Mouse (Mus musculus) heart, embryonic 13.5 days (tissue): ENCODE data around the gene Nap1l4. TPM values are rescaled to one million over a fixed set of nuclear protein-coding genes. Genes with fewer than 3 reads are reported as not detected.
A peak's percentile ranks its signal among the peaks of the same experiment; 100 is the strongest.

Experiments used
- ATAC-seq: fragments of 200-750 bp; cut with Nextera tagmentation; 2 replicates; pipeline ENCODE4 v1.8.0; 2017; ENCODE audit warnings: moderate TSS enrichment; ENCODE audit not compliant: insufficient number of reproducible peaks, low FRiP score, low TSS enrichment; ENCODE audit errors: extremely low read depth
- H3K27ac ChIP-seq: fragments of 300-500 bp; sonication (generic); replicated peaks from 2 replicates; pipeline ENCODE4 v1.5.1; 2015; ENCODE audit warnings: moderate library complexity, mild to moderate bottlenecking, inconsistent platforms
- H3K27me3 ChIP-seq: fragments of 300-500 bp; sonication (generic); replicated peaks from 2 replicates; pipeline ENCODE4 v1.6.1; 2015; ENCODE audit warnings: mild to moderate bottlenecking, inconsistent platforms
- H3K36me3 ChIP-seq: fragments of 300-500 bp; sonication (generic); 2 replicates; pipeline ENCODE4 v1.6.1; 2015; ENCODE audit warnings: mild to moderate bottlenecking, inconsistent platforms
- H3K4me1 ChIP-seq: fragments of 300-500 bp; sonication (generic); 2 replicates; pipeline ENCODE4 v1.6.1; 2015; ENCODE audit warnings: inconsistent platforms
- H3K4me2 ChIP-seq: fragments of 300-500 bp; sonication (generic); 2 replicates; pipeline ENCODE4 v1.6.1; 2015; ENCODE audit warnings: inconsistent platforms, mild to moderate bottlenecking, moderate library complexity
- H3K4me3 ChIP-seq: fragments of 300-500 bp; sonication (generic); 2 replicates; pipeline ENCODE4 v1.5.1; 2015; ENCODE audit warnings: moderate library complexity, mild to moderate bottlenecking, inconsistent platforms
- H3K9ac ChIP-seq: fragments of 300-500 bp; sonication (generic); 2 replicates; pipeline ENCODE4 v1.6.1; 2015; ENCODE audit warnings: inconsistent platforms, mild to moderate bottlenecking, moderate library complexity
- H3K9me3 ChIP-seq: fragments of 300-500 bp; sonication (generic); 2 replicates; pipeline ENCODE4 v1.6.1; 2016; ENCODE audit warnings: inconsistent platforms
- WGBS: fragments of 180-500 bp; shearing (Covaris S2); methylation state at CpG from one replicate; pipeline ENCODE4 v1.1.7; 2015; ENCODE audit warnings: mixed read lengths; 5-methylcytosine and 5-hydroxymethylcytosine counted together
- microRNA-seq: library from miRNA; unstranded; fragments of <30 nt; microRNA quantifications from one replicate; pipeline ENCODE4, GENCODE M21; 2016
- polyA plus RNA-seq: library from polyadenylated mRNA; unstranded; fragments of >200 nt; fragmentation: Nextera tagmentation; extraction: Ambion mirVana; gene quantifications from 2 replicates; pipeline ENCODE4 v1.2.1, GENCODE M21; 2015

Nap1l4 gene
- polyA plus RNA-seq, 1 experiment from 2014 or later, result 217 TPM

DNA sequence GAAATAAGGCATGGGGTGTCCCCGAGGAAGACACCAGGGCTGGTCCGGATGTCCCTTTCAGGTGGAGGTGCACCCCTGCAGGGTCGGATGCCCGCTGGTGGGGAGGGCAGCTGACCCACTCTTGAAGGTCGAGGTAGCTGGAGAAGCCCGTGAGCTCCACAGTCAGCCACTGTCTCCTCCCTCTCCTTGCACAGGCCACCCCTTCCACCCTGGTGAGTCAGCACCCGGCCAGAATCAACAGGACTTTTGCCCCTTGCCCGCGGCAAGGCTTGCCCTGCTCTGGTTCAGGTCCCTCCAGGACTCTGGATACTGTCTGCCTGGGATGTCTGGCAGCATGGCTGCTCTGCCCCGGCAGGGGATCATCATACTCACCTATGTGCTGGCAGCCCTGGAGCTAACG is 73.0 kb downstream of the Nap1l4 start:
- ATAC-seq, result no peak
- Histone ChIP-seq H3K36me3 (no peaks in the 10 kb centered on the region), H3K4me3 (no peak overlapping the region), H3K9ac (no peak overlapping the region), H3K27me3 (peaks cover 36% of the 10 kb centered on the region), H3K4me2 (no peak overlapping the region), H3K4me1 (0 out of 2 replicates have a peak, but pooled peaks cover 2% of the 10 kb centered on the region), H3K27ac (no peak overlapping the region), H3K9me3 (no peaks in the 10 kb centered on the region)
- WGBS, result 61% methylated on average over 11 of the region's 11 CpGs

DNA sequence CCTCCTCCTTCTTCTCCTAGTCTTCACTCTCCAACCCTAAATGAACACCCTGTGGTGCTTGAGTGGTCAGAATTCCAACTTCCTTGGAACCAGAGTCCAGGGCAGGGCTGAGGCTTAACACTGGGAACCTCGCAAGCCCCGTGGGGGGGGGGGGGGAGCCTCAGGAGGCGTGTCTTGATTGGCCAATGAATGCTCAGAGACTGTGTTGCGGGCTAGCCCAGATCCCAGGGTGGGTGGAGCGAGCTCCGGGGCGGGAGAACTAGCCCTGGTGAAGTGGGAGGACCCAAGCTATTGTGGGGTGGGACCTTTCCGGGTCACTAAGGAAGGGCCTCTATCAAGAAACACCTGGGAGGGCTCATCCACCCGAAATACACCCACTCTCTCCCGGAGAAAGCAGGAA is 74.1 kb downstream of the Nap1l4 start:
- Histone ChIP-seq H3K9ac (no peak overlapping the region), H3K27me3 (peaks cover 28% of the 10 kb centered on the region), H3K36me3 (no peaks in the 10 kb centered on the region), H3K27ac (no peak overlapping the region), H3K9me3 (no peaks in the 10 kb centered on the region), H3K4me3 (no peak overlapping the region), H3K4me1 (peaks cover 3% of the 10 kb centered on the region), H3K4me2 (no peak overlapping the region)
- ATAC-seq, result no peak
- 30% methylated on average over 10 of the region's 10 CpGs for whole genome bisulfite sequencing

GRCm38 (mm10) chr7:143473347-143474101 is 75.4 kb downstream of the Nap1l4 start, which contains the start of gene Slc22a18:
Slc22a18 (plus strand) TSS chr7:143473736.
- Histone ChIP-seq H3K27me3 (peaks cover 16% of the 10 kb centered on the region), H3K27ac (no peak within 1 kb of the TSS), H3K4me2 (peak within 1 kb of the TSS; percentile 19; the same call in 1 of the 2 replicates), H3K4me1 (peaks cover 8% of the 10 kb centered on the region), H3K4me3 (no peak within 1 kb of the TSS), H3K9me3 (no peaks in the 10 kb centered on the region), H3K9ac (no peak within 1 kb of the TSS), H3K36me3 (no peaks in the 10 kb centered on the region)
- ATAC-seq, result no peak
- 46% methylated on average over 4 of the region's 4 CpGs for WGBS

DNA sequence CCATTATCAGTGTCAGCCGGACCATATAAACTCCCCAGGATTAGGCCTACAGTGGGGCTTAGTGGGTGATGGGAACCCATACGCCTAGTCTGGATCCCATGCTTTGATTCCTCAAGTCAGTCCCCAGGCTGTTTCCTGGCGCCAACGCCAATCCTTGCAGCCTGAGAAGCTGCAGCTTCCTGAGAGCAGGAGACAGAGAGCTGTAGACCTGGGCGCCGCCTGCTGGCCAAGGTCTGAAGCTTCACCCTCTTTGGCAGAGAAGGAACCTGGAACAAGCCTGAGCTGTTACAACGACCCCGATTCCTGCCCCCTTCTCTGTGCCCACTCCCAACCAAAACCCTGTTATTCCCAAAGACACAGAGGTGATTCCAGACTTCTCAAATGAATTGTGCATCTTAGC is 79.0 kb downstream of the Nap1l4 start:
- H3K4me3 ChIP-seq, result no peak overlapping the region
- H3K4me2 ChIP-seq, result no peak overlapping the region
- 13% methylated on average over 8 of the region's 8 CpGs for WGBS
- peaks cover 24% of the 10 kb centered on the region for H3K4me1 ChIP-seq
- H3K9ac ChIP-seq, result 0 out of 2 replicates have a peak overlapping the region, but pooled peaks have one; percentile 1
- H3K36me3 ChIP-seq, result no peaks in the 10 kb centered on the region
- H3K27ac ChIP-seq, result no peak overlapping the region
- peaks cover 17% of the 10 kb centered on the region; the same call in 1 of the 2 replicates for H3K27me3 ChIP-seq
- ATAC-seq, result no peak
- H3K9me3 ChIP-seq, result no peaks in the 10 kb centered on the region

DNA sequence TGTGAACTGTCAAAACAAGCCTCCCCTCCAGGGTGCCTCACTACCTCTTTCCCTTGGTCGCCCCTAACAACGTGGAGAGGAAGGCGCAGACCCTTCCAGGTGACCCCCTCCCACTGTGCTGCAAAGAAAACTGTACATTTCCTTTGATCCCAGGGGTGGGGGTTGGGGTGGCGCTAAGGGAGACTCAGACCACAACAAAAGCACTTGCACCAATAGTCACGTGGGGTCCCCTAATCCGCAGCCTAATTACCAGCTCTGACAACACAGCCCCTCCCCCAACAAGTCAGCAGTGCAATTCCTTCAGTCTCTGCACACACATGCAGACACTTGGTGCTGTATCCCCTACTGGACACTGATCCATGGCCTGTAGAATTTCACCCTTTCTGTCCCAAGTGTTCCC is 81.2 kb downstream of the Nap1l4 start:
- ATAC-seq, result no peak
- 17% methylated on average over 6 of the region's 6 CpGs for WGBS
- Histone ChIP-seq H3K4me2 (no peak overlapping the region), H3K9me3 (no peaks in the 10 kb centered on the region), H3K27ac (no peak overlapping the region), H3K9ac (no peak overlapping the region; the same call in 1 of the 2 replicates), H3K36me3 (no peaks in the 10 kb centered on the region), H3K27me3 (0 out of 2 replicates have a peak, but pooled peaks cover 13% of the 10 kb centered on the region), H3K4me3 (no peak overlapping the region), H3K4me1 (peaks cover 40% of the 10 kb centered on the region)

DNA sequence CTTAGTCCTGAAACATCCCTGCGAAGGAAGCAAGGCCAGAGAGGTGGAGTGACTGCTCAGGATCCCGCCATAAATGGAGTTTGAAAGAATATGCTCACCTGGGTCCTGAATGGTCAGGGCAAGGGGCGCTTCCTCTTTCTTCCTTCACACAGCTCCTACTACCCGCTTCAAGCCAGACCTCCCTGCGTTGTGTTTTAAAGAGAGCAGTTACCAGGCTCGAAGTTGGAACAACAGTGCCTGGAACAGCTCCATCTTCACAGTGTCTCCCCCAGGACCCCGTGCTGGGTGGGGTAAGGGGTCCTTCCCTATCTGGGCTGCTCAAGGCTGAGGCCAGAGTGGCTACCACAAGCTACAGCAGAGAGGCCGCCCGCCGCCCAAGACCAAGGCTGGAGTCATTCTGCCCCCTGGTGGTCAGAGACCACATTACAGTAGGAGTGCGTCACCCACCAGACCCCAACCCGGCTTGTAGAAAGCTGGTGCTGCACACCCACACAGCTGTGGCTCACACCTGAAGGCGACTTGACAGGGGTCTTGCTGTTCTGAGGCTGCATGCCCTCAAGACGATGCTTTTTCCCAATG is 82.7 kb downstream of the Nap1l4 start:
- H3K4me2 ChIP-seq, result no peak overlapping the region
- peaks cover 48% of the 10 kb centered on the region for H3K4me1 ChIP-seq
- H3K9me3 ChIP-seq, result 0 out of 2 replicates have a peak, but pooled peaks cover under 1% of the 10 kb centered on the region
- H3K36me3 ChIP-seq, result no peaks in the 10 kb centered on the region
- WGBS, result 28% methylated on average over 14 of the region's 14 CpGs
- no peak overlapping the region for H3K4me3 ChIP-seq
- ATAC-seq, result no peak
- H3K9ac ChIP-seq, result 0 out of 2 replicates have a peak overlapping the region, but pooled peaks have one; percentile 53
- 0 out of 2 replicates have a peak, but pooled peaks cover 13% of the 10 kb centered on the region for H3K27me3 ChIP-seq
- no peak overlapping the region for H3K27ac ChIP-seq

DNA sequence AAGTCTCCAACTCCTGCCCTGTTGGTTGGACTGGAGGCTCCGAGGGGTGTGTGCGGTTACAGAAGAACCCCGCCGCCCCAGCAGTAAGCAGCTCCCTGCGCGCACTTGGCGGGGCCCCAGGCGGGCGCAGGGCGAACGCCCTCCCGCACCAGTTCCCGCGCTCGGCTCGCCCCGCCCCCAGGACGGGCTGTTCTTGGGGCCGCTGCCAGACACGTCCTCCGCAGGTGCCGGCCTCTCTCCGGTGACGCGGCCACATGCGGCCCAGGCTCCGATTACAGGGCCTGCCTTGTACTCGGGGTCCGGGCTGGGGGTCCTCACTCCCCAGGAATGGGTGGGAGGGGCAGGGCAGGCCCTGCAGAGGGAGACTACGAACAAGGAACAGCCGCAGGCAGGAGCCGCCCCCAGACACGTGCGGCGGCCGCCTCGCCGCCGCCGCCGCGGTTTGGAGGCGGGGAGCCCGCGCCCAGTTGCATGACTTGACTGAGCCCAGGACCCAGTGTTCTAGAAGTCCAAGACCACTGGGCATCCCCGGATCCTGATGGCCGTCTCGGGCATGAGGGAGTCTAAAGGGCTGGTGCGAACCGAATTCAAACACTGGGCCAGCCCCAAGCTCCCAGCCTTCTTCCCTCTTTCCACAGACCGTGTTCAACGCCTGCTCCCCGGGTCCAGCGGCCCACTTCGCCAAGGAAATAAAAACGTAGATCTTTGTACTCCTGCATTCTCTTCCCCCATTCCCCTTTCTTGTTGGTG is 83.9 kb downstream of the Nap1l4 start:
- Histone ChIP-seq H3K4me1 (peaks cover 54% of the 10 kb centered on the region), H3K4me2 (peak overlapping the region; percentile 82), H3K9me3 (peaks cover 12% of the 10 kb centered on the region), H3K27ac (peak overlapping the region; percentile 36), H3K36me3 (no peaks in the 10 kb centered on the region), H3K27me3 (0 out of 2 replicates have a peak, but pooled peaks cover 13% of the 10 kb centered on the region), H3K9ac (peak overlapping the region; percentile 81), H3K4me3 (peak overlapping the region; percentile 50)
- ATAC-seq, result no peak
- 16% methylated on average over 50 of the region's 56 CpGs for WGBS

- Histone ChIP-seq H3K27me3 (peaks cover 13% of the 10 kb centered on the region; the same call in 1 of the 2 replicates), H3K36me3 (no peaks in the 10 kb centered on the region), H3K4me2 (peak overlapping the region; percentile 82), H3K4me3 (no peak overlapping the region), H3K9ac (peak overlapping the region; percentile 81), H3K9me3 (peaks cover 21% of the 10 kb centered on the region), H3K4me1 (peaks cover 48% of the 10 kb centered on the region), H3K27ac (peak overlapping the region; percentile 30; the same call in 1 of the 2 replicates)
- whole genome bisulfite sequencing, result 24% methylated on average over 11 of the region's 11 CpGs
- no peak for ATAC-seq
These were observed 85.0 kb downstream of the Nap1l4 start for GRCm38 (mm10) chr7:143463865-143464415.

Small RNA genes within 50 kb of the gene (microRNA-seq; reads per million reads assigned to microRNA genes)
- gene Mir7064, result not detected

Other genes starting within 250 kb of the Nap1l4 start
- gene Cdkn1c, start 88.1 kb downstream of the Nap1l4 start, polyA plus RNA-seq, result 621 and 622 TPM in 2 replicates
- gene Slc22a18, start 75.4 kb downstream of the Nap1l4 start, polyA plus RNA-seq, result 0.90 and 1.3 TPM in 2 replicates
- 1.2 and 2.3 TPM in 2 replicates for gene Phlda2, start 46.0 kb downstream of the Nap1l4 start, polyA plus RNA-seq
- 26.6 and 31.4 TPM in 2 replicates for gene Cars, start 51.0 kb upstream of the Nap1l4 start, polyA plus RNA-seq
- gene Tnfrsf26, start 79.6 kb upstream of the Nap1l4 start, polyA plus RNA-seq, result 0.46 and 0.62 TPM in 2 replicates
- gene Tnfrsf22, start 100.6 kb upstream of the Nap1l4 start, polyA plus RNA-seq, result 3.8 and 5.3 TPM in 2 replicates
- gene Tnfrsf23, start 136.8 kb upstream of the Nap1l4 start, polyA plus RNA-seq, result 2.4 and 3.1 TPM in 2 replicates
- gene Osbpl5, start 207.9 kb upstream of the Nap1l4 start, polyA plus RNA-seq, result 34.8 and 36.2 TPM in 2 replicates
- not detected in 2 replicates for gene Mrgprg, start 217.9 kb upstream of the Nap1l4 start, polyA plus RNA-seq
- 1.8 and 1.9 TPM in 2 replicates for gene Mrgpre, start 235.4 kb upstream of the Nap1l4 start, polyA plus RNA-seq